Mouse (Mus musculus) adrenal gland, adult 18-20 months (tissue): ENCODE measurements around the gene S100a13. TPM values are rescaled to one million over a fixed set of nuclear protein-coding genes. Genes with fewer than 3 reads are reported as not detected.

Experiments used
- DNase-seq, 2 experiments: peaks; one replicate each; pipeline ENCODE4 v3.0.0; 2021 to 2022; ENCODE audit warnings: low spot score in 2 of 2
- total RNA-seq, 2 experiments: library from RNA; stranded (reverse); gene quantifications; 1 replicate in 1 of 2; 2 replicates in 1 of 2; pipeline ENCODE4 v1.2.3; 2021

Gene S100a13
- total RNA-seq, 2 experiments from 2014 or later = 33.3 to 49.1 TPM

DNA sequence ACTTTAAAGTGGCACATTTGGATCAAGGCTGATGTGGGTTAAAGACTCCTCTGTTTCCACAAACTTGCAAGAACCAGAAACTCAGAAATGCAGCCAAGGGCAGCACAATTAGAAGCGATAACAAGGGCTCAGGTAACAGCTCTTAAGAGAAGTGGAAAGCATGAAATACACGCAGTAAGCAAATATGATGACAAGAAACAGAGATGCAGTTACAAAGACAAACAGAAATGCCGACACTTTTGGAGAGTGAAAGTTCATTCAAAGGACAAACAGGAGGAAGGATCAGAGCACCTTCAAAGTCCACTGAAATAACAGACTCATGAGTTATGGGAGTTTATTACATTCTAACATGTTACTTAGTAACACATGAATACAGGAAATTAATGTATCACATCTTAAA is 7.9 kb upstream of the S100a13 start:
- no peak for DNase-seq

DNA sequence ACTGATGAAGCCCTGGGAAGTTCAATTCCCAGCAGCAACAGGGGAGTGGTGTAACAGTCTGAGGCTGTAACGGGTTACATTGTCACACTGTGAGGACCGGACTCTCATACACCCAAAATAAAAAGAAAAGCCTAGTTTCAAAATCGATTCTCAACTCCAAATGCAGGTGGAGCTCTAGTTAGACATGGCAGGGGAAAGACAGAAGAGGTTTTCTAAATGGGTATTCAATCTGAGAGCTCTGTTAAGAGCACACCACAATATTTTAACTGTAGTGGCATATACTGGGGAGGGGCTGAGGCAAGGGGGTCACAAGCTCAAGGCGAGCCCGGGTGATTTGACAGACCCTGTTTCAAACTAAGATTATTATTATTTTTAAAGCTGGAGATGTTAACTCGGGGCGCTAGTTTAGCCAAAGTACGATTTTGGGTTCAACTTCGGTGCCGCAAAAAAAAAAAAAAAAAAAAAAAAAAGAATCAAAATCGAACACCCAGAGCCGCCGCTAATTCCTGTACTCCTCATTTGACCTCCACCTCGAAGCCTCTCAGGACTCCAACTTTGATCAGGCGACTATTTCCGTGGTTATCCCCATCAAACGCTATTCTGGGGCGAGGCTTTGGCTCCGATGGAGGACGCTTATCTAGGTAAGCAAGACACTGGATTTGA is 5.8 kb upstream of the S100a13 start:
- no peak for DNase-seq

DNA sequence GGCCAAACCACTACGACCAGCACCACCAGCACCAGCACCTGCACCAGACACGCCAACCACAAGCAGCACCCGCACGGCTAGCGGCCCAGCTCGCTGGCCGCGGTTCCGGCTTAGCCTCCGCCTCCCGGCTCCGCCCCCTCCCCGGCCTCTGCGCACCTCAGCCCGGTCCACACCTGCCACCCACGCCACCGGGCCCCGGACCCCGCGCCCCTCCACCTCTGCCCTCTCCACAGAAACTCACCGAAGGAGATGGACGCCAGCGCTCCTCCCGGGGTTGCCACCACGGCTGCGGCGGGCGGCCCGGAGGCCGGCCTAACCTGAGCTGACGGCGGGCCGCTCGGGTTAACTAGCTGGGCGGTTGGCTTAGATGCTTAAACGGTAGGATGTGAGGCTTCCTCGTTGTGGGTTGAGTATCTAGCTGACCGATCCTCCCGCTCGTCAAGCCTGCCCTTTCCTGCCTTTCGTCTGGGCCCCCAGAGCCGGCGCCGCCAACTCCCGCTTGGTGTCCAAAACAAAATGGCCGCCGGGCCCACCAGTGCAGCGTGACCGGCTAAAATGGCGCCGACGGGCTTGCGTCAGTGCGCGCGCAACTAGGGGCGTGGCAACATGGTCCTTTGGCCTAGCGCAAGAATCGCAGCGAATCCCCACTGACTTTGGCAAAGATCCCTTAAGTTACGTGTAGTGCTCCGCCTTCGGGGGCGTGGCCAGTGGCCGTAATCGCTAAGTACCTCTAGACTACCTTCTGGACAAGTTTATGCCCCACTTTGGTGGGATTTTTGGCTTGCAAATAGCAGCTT is 5.1 kb upstream of the S100a13 start, which contains the start of gene Chtop:
Chtop (minus strand) TSS at position 549 of the 797 bp plus-strand sequence.
- peak; percentile 99 for DNase-seq

DNA sequence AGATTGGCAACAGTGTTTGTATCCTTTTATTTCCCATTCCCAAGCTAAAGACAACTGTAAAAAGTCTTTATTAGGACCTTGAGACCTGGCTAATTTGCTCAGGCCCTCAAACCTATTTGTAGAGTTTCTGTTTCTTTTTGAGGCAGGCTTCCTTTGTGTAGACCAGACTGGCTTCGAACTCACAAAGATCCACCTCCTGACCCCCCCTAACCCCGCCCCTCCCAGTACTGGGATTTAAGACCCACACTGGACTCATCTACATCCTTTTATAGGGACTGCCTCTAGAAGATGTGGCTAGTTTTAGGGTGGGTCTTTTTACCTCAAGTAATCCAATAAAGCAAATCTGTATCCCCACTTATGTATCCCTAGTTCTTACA is 4.5 kb upstream of the S100a13 start:
- no peak for DNase-seq

DNA sequence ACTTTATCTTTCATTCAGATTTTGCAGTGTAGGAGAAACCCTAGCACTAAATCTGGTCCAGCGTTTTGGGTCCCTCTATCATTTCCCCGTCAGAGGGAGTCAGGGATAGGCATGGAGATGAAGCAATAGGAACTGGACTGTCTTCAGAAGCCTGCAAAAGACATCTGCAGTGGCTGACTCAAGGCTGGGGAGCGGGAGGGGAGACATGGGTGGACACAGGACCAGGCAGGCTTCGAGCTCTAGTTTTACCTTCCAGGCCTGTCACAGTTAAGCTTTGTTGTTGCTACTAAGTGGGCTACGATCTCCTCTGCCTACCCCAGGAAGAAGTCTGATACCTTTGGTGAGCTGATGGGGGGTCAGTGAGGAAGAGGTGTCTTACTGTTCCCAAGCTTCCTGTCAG is 2.0 kb upstream of the S100a13 start:
- no peak for DNase-seq

DNA sequence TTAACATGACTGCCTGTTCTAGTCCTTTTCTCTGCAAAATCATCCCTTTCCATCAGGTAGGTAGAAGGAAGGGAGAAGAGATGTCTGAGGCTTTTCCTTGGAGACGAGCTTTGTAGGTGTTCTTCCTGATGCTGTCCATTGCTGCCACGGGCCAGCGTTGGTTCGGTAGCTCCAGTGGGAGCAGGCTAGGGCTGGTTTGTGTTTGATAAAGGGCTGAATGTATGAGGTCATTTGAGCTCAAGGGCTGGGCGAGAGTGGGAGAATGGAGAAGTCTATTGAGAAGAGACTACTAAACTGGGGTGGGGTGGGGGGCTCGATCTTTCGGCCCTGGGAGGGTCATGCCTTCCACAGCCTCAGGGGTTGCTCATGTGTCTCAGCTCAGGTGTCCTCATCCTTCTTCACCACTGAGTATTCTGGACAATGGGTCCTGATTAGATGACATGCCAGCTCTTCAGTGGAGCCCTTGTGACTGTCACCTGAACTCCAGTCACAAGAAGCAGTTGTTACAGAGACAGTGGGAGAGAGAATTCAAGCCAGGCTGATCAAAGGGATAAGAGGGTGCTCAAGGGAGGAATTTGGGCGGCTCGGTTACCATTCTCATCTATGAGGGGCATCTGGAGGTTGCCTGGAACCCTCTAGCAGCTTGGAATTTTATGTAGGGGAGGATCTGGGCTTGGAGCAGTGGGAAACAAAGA is 1.1 kb upstream of the S100a13 start:
- DNase-seq = no peak

DNA sequence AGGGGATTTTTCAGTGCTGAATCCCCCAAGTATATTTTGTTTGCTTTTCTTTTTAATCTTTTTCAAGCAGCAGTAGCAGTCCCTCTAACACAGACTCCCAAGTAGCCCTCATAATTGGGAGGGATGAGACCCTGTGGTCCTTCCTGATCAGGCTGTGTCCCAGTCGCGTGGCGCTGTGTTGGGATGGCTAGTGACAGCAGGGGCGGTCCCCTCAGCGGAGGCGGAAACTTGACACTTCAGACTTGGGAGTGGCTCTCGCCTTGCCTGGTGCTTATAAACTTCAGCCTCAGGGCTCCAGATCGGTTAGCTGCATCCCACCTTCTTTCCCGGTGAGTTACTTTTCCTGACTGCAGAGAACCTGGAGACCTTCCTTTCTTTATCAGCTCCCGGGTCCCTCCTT is 456 bp downstream of the S100a13 start:
- peak; percentile 66 to 72 for DNase-seq

DNA sequence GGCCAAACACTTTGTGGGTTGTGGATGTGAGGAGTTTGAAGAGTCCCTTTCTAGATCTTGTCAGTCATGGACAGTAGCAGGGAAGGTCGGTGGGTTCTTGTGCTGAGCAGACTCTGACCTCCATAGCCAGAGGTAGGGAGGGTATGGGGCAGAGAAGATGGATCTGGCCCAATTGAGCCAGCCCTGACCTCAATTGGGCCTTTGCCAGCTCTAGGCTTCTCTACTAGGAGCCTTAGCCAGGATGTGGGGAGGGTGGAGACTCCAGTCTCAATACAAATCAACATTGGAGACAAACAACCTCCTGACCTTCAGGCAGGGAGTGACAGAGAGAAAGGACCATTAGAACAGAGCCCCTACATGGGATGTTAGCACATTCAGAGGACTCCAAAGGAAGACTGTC is 1.0 kb downstream of the S100a13 start:
- DNase-seq = peak; percentile 18 to 40

DNA sequence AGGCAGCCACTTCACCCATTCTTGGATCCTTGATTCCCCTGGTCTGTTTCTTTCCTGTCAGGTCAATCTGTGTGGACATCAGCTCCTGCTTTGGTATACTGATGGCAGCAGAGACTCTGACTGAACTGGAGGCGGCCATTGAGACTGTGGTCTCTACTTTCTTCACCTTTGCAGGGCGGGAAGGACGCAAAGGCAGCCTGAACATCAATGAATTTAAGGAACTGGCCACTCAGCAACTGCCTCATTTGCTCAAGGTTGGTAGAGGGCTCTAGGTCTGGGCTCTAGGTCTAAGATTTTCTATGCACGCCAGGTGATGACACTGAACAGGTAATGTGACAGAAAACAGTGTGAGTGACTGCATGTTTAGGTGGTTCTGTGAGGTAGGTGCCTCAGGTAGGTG is 1.6 kb downstream of the S100a13 start:
- DNase-seq = no peak

DNA sequence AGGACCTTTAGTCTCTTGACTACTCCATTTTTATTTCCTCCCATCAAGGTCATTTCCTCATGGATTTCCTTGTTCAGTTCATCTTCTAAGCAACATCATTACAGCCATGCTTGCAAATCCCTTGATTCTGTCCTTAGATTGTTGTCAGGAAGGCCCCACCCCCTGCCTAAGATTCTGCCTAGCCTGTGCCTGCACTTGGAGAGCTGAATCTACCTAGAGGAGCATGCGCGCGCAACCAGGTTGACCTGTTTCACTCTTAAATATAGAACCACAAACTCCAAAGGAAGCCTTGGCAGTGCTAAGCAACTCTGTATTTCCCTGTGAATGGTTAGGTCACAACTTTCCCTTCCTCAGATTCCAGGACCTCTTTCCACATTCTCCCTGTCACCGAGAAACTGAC is 3.5 kb downstream of the S100a13 start:
- no peak for DNase-seq

DNA sequence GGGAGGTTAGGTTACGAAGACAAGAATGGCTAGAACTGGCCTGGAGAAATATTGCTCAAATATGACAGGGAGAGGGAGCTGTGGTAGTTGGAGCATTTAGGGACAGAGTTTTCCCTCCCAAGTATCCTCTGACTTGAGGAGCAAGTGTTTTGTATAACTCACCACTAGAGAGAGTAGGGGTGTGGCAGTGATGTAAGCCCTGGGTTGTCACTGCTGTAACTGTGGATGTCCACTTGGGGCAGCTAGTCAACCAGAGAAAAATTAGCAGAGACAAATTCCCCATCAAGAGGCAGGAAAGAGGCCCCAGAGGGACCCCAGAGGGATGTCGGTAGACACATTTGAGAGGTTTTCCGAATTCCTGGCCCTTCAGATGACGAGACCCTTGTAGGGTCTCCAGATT is 11.2 kb downstream of the S100a13 start:
- no peak for DNase-seq

DNA sequence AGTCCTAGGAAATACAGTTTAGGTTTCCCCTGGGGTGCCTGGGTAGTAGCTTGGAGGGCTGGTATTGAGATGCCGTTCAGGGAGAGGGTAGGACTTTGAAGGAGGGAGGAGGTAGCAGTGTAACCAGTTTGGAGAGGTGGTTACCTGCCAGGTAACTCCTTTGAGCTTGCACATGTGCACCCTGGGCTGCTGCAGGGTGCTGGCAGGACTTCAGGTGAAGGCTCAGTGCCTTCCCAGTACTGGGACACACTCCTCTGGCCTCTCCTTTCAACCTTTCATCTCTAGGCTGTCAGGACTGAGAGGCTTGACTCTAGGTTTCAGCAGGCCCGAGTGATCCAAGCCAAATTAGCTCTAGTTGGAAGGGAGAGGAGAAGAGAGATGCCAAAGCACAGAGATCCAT is 11.8 kb downstream of the S100a13 start:
- no peak for DNase-seq

DNA sequence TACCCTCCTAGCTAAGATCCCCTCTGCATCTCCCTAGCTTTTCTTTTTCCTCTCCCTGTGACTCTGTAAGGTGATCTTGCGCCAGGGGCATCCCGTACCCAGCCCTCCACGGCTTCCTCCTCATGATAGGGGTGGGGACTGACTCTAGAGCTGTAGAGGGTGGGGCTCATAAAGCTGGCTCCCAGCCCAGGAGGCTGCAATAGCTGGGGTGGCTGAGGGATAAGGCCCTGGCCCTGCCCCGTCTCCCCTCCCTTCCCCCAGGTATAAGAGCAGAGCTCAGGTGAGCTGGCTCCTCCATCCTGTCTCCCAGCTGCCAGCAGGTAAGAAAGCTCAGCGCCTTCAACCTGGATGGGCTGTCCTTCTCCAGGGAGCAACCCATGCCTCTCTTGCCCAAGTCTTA is 12.3 kb downstream of the S100a13 start, which contains the start of gene S100a14:
S100a14 (plus strand) TSS at position 277 of the 400 bp plus-strand sequence.
- no peak for DNase-seq

DNA sequence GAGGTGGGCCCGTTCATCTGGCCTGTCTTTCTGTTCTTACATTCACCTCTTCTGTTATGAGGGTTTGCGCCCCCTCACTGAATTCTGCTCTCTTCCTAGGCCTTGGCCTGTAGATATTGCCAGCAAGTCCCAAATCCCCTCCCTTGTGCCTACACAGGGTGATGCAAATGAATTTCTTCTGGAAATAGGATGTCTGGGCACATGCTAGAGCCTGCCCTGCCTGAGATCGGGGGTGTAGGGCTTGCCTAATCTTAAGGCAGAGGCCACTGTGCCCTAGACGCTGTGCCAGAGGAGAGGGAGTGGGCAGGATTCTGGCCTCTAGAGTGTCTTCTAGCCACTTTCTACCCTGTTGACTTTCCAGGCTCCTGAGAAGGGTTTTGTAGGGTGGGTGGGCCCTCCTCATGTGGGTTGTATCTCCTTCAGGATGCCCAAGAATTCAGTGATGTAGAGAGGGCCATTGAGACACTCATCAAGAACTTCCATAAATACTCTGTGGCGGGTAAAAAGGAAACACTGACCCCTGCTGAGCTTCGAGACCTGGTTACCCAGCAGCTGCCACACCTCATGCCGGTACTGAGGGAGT is 13.1 kb downstream of the S100a13 start:
- DNase-seq = no peak

DNA sequence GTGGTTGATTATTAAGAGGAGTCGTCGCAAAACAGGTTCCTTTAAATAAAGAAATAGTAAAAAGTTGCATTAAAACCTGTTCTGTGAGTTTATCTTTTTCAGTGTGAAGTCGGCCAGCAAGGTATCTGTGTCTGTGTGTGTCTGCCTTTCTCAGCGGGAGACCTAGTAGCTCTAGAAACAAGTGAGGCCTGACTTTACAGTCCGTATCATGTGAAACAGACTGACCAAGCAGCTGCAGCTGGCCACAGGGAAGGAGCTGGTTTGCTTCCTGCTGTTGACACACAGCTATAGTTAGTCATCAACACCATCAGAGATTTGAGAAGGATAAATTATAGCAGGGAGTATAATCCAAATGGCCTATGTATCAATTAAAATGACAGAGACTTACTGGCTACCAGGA is 17.5 kb downstream of the S100a13 start:
- DNase-seq = no peak

DNA sequence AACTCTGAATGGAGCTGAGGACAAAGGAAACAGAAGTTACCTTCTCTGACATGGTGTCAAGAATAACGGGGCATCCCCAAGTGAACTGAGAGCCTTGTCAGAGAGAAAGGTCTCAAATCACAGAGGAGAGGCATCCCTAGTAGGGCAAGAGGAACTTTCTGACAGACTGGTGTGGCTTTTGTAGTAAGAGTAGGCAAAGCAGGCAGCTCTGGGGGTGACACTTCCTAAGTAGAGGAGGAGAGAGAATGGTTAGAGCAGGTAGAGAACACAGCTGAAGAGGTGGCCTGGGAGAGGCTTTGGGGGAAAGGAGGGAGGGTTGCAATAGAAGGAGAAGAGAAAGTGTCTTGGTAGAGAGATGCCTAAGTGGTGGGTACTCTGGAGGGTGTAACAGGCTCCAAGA is 21.2 kb downstream of the S100a13 start:
- DNase-seq = no peak

DNA sequence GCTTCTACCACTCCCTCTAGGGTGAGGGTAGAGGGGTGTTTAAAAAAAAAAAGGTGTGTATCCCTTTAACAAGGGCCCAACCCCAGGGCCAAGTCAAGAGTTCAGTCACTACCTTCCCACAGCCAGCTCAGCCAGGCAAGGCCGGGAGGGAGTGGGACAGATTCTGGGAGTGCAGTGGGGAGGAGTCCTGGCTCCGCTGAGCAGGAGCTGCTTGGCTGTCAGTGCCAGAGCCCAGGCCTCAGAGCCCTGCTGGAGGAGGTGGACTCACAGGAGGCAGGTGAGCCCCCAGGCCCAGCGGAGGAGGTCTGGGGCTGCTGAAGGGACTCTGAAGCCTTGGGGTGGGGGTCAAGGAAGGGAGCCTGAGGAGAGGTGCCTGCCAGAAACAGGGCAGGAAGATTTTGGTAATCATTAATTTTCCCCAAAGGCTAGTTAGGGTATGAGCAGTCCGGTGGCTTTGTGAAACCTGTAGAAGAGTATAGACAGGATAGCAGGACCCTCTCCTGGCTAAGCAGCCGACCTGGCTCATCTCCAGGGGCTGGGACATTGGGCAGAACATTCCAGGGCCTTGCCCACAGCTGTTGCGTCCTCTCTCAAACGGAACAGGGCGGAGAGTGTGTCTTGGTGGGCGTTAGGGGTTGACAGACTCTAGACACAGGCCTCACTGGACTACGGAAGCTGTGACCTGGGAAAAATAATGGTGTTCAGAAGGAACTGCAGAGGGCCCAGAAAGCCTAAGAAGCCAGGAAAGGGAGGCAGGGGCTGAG is 23.1 kb downstream of the S100a13 start, which contains the start of gene S100a16:
S100a16 (plus strand) TSS at position 114 of the 764 bp plus-strand sequence.
- peak; percentile 51 to 55 for DNase-seq

DNA sequence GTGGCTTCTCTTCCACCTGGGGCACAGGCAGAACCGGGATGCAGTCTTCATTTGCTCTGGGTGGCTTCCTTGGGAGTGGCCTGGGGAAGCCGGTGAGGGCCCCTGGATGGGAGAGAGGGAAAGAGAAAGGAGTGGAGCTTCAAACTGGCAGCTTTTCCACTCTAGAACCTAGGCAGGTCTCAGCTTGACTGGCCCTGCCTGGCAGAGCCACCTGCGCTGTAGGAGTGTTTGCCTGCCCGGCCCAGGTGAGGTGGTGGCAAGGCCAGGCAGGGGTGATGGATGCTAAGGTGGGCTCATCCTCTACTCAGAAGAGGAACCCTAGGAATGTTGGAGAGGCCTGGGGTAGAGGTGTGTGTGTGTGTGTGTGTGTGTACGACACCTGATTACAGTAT is 23.7 kb downstream of the S100a13 start:
- DNase-seq = no peak

DNA sequence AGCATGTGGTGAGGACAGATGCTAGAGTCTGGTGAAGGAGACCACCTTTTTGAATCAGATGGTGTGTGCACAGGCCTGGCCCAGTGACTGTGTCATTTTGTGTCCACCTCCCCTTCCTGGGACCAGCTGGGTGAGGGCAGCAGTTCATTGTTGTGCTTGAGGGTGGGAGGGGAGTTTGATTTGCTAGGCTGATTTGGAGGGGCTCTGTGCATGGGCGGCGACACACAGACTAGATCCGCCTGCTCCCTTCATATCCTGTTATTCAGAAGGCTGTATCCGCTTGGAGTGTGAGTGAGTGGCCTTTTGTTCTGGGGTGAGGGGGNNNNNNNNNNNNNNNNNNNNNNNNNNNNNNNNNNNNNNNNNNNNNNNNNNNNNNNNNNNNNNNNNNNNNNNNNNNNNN is 26.7 kb downstream of the S100a13 start:
- DNase-seq = no peak

DNA sequence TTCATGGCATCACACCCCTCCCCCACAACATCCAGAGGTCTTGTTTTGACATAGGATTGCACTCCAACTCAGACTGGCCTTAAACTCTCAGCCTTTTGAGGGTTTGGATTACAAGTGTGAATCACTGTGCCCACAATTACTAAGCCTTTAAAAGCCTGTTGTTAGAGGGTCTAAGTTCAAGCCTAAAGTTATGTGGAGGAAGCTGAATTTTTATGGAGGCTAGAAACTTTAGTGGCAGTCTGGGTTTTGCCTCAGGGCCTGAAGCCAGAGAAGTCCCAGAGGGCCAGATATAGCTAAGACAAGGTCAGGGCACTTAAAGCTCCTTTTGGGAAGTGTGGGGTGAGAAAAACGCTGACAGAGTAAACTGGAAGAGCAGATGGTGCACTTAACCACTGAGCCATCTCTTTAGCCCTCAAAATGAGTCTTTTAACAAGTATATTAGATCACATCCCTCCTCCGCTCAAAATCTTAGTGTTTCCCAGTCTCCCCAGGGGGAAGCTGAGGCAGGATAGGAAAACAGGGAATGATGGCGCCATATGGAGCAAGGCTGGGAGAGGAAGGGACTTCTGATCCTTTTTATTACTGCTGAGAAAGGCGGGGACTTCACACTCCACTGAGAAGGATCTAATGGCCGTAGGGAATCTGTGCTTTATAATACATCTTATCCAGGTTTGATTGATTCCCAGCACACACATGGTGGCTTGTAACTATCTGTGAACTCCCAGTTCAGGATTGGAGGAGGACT is 35.6 kb downstream of the S100a13 start:
- DNase-seq = no peak
